Mouse (Mus musculus): ENCODE results near the gene Slc37a3. TPM values are rescaled to one million over a fixed set of nuclear protein-coding genes. Genes with fewer than 3 reads are reported as not detected.

Gene Slc37a3
- polyA plus RNA-seq, 1 experiment from 2014 or later = 46.8 TPM

GRCm38 (mm10) chr6:39301484-39301883 is 76.0 kb downstream of the Slc37a3 start:
- no peak for DNase-seq (ENCODE audit: low spot score)

GRCm38 (mm10) chr6:39297079-39297478 is 80.4 kb downstream of the Slc37a3 start:
- 93% methylated on average over 6 of the region's 6 CpGs for WGBS
- Histone ChIP-seq H3K4me1 (replicated peaks; ENCODE audit: insufficient read depth, low read length) (no peaks in the 10 kb centered on the region), H3K27ac (no peak overlapping the region), H3K9ac (ENCODE audit: low read depth, low read length) (no peak overlapping the region), H3K4me2 (ENCODE audit: low read length) (no peak overlapping the region), H3K4me3 (replicated peaks; ENCODE audit: low read depth, low read length) (no peak overlapping the region), H3K36me3 (ENCODE audit: insufficient read depth, low read length) (no peaks in the 10 kb centered on the region), H3K27me3 (ENCODE audit: insufficient read depth, low read length) (no peaks in the 10 kb centered on the region), H3K9me3 (replicated peaks; ENCODE audit: low read length) (no peaks in the 10 kb centered on the region)
- no peak for TF ChIP-seq CTCF (IDR thresholded peaks at IDR 0.05; ENCODE audit: low read depth)
- ATAC-seq (replicated peaks; ENCODE audit: low FRiP score, low read depth) (no peak), DNase-seq (ENCODE audit: low spot score) (no peak)

More at GRCm38 (mm10) chr6:39301484-39301883, 76.0 kb downstream of the Slc37a3 start:
- no peak for TF ChIP-seq CTCF (IDR thresholded peaks at IDR 0.05; ENCODE audit: low read depth)
- Histone ChIP-seq H3K9ac (ENCODE audit: low read depth, low read length) (no peak overlapping the region), H3K27me3 (ENCODE audit: insufficient read depth, low read length) (no peaks in the 10 kb centered on the region), H3K9me3 (replicated peaks; ENCODE audit: low read length) (no peaks in the 10 kb centered on the region), H3K36me3 (ENCODE audit: insufficient read depth, low read length) (no peaks in the 10 kb centered on the region), H3K4me3 (replicated peaks; ENCODE audit: low read depth, low read length) (no peak overlapping the region), H3K4me2 (ENCODE audit: low read length) (no peak overlapping the region), H3K27ac (no peak overlapping the region), H3K4me1 (replicated peaks; ENCODE audit: insufficient read depth, low read length) (no peaks in the 10 kb centered on the region)
- ATAC-seq (replicated peaks; ENCODE audit: low FRiP score, low read depth) = 0 out of 2 replicates have a peak, but pooled peaks have one; percentile 8
- WGBS = 70% methylated on average over 3 of the region's 3 CpGs

GRCm38 (mm10) chr6:39296474-39296873 is 81.0 kb downstream of the Slc37a3 start:
- 73% methylated on average over 4 of the region's 4 CpGs for WGBS
- DNase-seq (ENCODE audit: low spot score) = no peak

GRCm38 (mm10) chr6:39295727-39296411 is 81.6 kb downstream of the Slc37a3 start:
- peak; percentile 79 for DNase-seq (ENCODE audit: low spot score)
- WGBS = 6% methylated on average over 14 of the region's 14 CpGs
- Histone ChIP-seq H3K27ac (0 out of 2 replicates have a peak overlapping the region, but pooled peaks have one; percentile 31), H3K27me3 (ENCODE audit: insufficient read depth, low read length) (no peaks in the 10 kb centered on the region), H3K4me1 (replicated peaks; ENCODE audit: insufficient read depth, low read length) (no peaks in the 10 kb centered on the region), H3K9me3 (replicated peaks; ENCODE audit: low read length) (no peaks in the 10 kb centered on the region), H3K9ac (ENCODE audit: low read depth, low read length) (no peak overlapping the region), H3K36me3 (ENCODE audit: insufficient read depth, low read length) (no peaks in the 10 kb centered on the region), H3K4me2 (ENCODE audit: low read length) (peak overlapping the region; percentile 45), H3K4me3 (replicated peaks; ENCODE audit: low read depth, low read length) (no peak overlapping the region)
- TF ChIP-seq CTCF (IDR thresholded peaks at IDR 0.05; ENCODE audit: low read depth) = no peak
- no peak for ATAC-seq (replicated peaks; ENCODE audit: low FRiP score, low read depth)

More at GRCm38 (mm10) chr6:39296474-39296873, 81.0 kb downstream of the Slc37a3 start:
- Histone ChIP-seq H3K9ac (ENCODE audit: low read depth, low read length) (no peak overlapping the region), H3K36me3 (ENCODE audit: insufficient read depth, low read length) (no peaks in the 10 kb centered on the region), H3K4me3 (replicated peaks; ENCODE audit: low read depth, low read length) (no peak overlapping the region), H3K4me1 (replicated peaks; ENCODE audit: insufficient read depth, low read length) (no peaks in the 10 kb centered on the region), H3K27me3 (ENCODE audit: insufficient read depth, low read length) (no peaks in the 10 kb centered on the region), H3K27ac (no peak overlapping the region), H3K9me3 (replicated peaks; ENCODE audit: low read length) (no peaks in the 10 kb centered on the region), H3K4me2 (ENCODE audit: low read length) (peak overlapping the region; percentile 45; the same call in 1 of the 2 replicates)
- no peak for ATAC-seq (replicated peaks; ENCODE audit: low FRiP score, low read depth)
- peak; percentile 50; the same call in 1 of the 2 replicates for TF ChIP-seq CTCF (IDR thresholded peaks at IDR 0.05; ENCODE audit: low read depth)

GRCm38 (mm10) chr6:39289721-39290120 is 87.8 kb downstream of the Slc37a3 start:
- H3K9ac ChIP-seq (ENCODE audit: low read depth, low read length) = no peak overlapping the region
- H3K4me1 ChIP-seq (replicated peaks; ENCODE audit: insufficient read depth, low read length) = no peaks in the 10 kb centered on the region
- H3K4me3 ChIP-seq (replicated peaks; ENCODE audit: low read depth, low read length) = no peak overlapping the region
- no peak for TF ChIP-seq CTCF (IDR thresholded peaks at IDR 0.05; ENCODE audit: low read depth)
- H3K4me2 ChIP-seq (ENCODE audit: low read length) = no peak overlapping the region
- H3K27me3 ChIP-seq (ENCODE audit: insufficient read depth, low read length) = no peaks in the 10 kb centered on the region
- no peaks in the 10 kb centered on the region for H3K36me3 ChIP-seq (ENCODE audit: insufficient read depth, low read length)
- WGBS = 67% methylated on average over 7 of the region's 7 CpGs
- H3K9me3 ChIP-seq (replicated peaks; ENCODE audit: low read length) = no peaks in the 10 kb centered on the region
- ATAC-seq (replicated peaks; ENCODE audit: low FRiP score, low read depth) (no peak), DNase-seq (ENCODE audit: low spot score) (no peak)
- no peak overlapping the region for H3K27ac ChIP-seq

- 82% methylated on average over 3 of the region's 3 CpGs for WGBS
- no peak overlapping the region for H3K4me3 ChIP-seq (replicated peaks; ENCODE audit: low read depth, low read length)
- H3K27ac ChIP-seq = no peak overlapping the region
- H3K4me1 ChIP-seq (replicated peaks; ENCODE audit: insufficient read depth, low read length) = no peaks in the 10 kb centered on the region
- no peaks in the 10 kb centered on the region for H3K36me3 ChIP-seq (ENCODE audit: insufficient read depth, low read length)
- no peaks in the 10 kb centered on the region for H3K27me3 ChIP-seq (ENCODE audit: insufficient read depth, low read length)
- no peak overlapping the region for H3K9ac ChIP-seq (ENCODE audit: low read depth, low read length)
- no peak overlapping the region for H3K4me2 ChIP-seq (ENCODE audit: low read length)
- TF ChIP-seq CTCF (IDR thresholded peaks at IDR 0.05; ENCODE audit: low read depth) = no peak
- DNase-seq (ENCODE audit: low spot score) (no peak), ATAC-seq (replicated peaks; ENCODE audit: low FRiP score, low read depth) (no peak)
- no peaks in the 10 kb centered on the region for H3K9me3 ChIP-seq (replicated peaks; ENCODE audit: low read length)
Measured at GRCm38 (mm10) chr6:39287782-39288181, 89.7 kb downstream of the Slc37a3 start.
